11 mouse cellular contexts compared by ENCODE assay signal in genomic region chr15:57578794-57579193, GRCm38 (mm10).
DNase-seq lines count a peak whose midpoint lies in the region.
"Had no signal": no experiment of that assay in that cellular context is flagged by ENCODE, and none has a peak within 500 bp of the region (broad histone marks: within the 10 kb centered on the region; RNA-seq: fewer than 3 reads in every experiment).

No protein-coding gene starts in this region.

- intact Hi-C loops in heart, postnatal 25 days (cut with DNase I), result no loop called here

- peak; percentile 7 for DNase-seq in heart, postnatal 25 days (ENCODE audit: low spot score)
- DNase-seq in heart, adult 8-10 months (ENCODE audit: low spot score), result no peak
- peak; percentile 96 for DNase-seq in brain, adult 2 months (ENCODE audit: low read depth, low spot score)
- peak; percentile 95 for DNase-seq in cerebellum, adult 11-12 months
- peak; percentile 93 for DNase-seq in cerebellum, postnatal 25 days
- DNase-seq in urinary bladder, postnatal 25 days (ENCODE audit: low spot score), result no peak
- DNase-seq in kidney, adult 8-10 months, result no peak
- DNase-seq: kidney, postnatal 10 days; layer of hippocampus, adult 9-11 months; lung, postnatal 10 days; right cerebral cortex, postnatal 25 days had no signal

Comparison
In these comparisons a context has a peak if more than half of its experiments do, and no peak if none do; other contexts are left out.
1. DNase-seq: peak in heart, postnatal 25 days (single experiment), brain, adult 2 months (single experiment), cerebellum, adult 11-12 months (single experiment) and cerebellum, postnatal 25 days (2 of 2); none in heart, adult 8-10 months (single experiment), urinary bladder, postnatal 25 days (single experiment) and kidney, adult 8-10 months (0 of 2).